Mouse (Mus musculus) ES-E14 (cell line): ENCODE data around the gene Ppp4r1. TPM values are rescaled to one million over a fixed set of nuclear protein-coding genes. Genes with fewer than 3 reads are reported as not detected.

Experiments
- DNase-seq: peaks from one replicate; pipeline ENCODE4 v3.0.0-alpha.2; 2013; ENCODE audit warnings: low read depth, low spot score
- H3K27ac ChIP-seq: 2 replicates; pipeline ENCODE4 v1.5.1; 2012; ENCODE audit warnings: low read depth, mild to moderate bottlenecking, low read length, moderate library complexity, mixed read lengths; ENCODE audit not compliant: poor library complexity, insufficient read depth, severe bottlenecking
- H3K36me3 ChIP-seq: 2 replicates; pipeline ENCODE4 v1.6.1; 2012; ENCODE audit warnings: mild to moderate bottlenecking, low read length, moderate library complexity, mixed read lengths; ENCODE audit not compliant: control insufficient read depth, poor library complexity, insufficient read depth, severe bottlenecking
- H3K4me1 ChIP-seq, 2 experiments: fragments of 150-350 bp in 1 of 2; sonication (generic) in 1 of 2; 2 replicates each; pipeline ENCODE4 v1.6.1; 2012; ENCODE audit warnings: low read length in 2 of 2, mild to moderate bottlenecking in 1 of 2, mixed read lengths in 1 of 2; ENCODE audit not compliant: control insufficient read depth in 2 of 2, insufficient read depth in 2 of 2, poor library complexity in 1 of 2
- H3K4me3 ChIP-seq, 2 experiments: fragments of 150-350 bp in 1 of 2; sonication (generic) in 1 of 2; 2 replicates each; pipeline ENCODE4 v1.5.1; 2012; ENCODE audit warnings: low read length in 2 of 2, low read depth in 1 of 2, mild to moderate bottlenecking in 1 of 2, mixed read lengths in 1 of 2; ENCODE audit not compliant: insufficient read depth in 1 of 2, poor library complexity in 1 of 2, severe bottlenecking in 1 of 2
- H3K9ac ChIP-seq: 2 replicates; pipeline ENCODE4 v1.6.1; 2012; ENCODE audit warnings: low read depth, mild to moderate bottlenecking, low read length, mixed read lengths; ENCODE audit not compliant: poor library complexity, insufficient read depth, severe bottlenecking
- H3K9me3 ChIP-seq: fragments of 150-350 bp; sonication (generic); 2 replicates; pipeline ENCODE4 v1.6.1; 2012; ENCODE audit warnings: low read depth, mild to moderate bottlenecking, low read length; ENCODE audit not compliant: control insufficient read depth, insufficient read depth
- CHD2 ChIP-seq: IDR thresholded peaks from 2 replicates; pipeline ENCODE4 v1.6.1; 2014; ENCODE audit warnings: mild to moderate bottlenecking, low read depth, low read length, inconsistent platforms
- HCFC1 ChIP-seq: IDR thresholded peaks from 2 replicates; pipeline ENCODE4 v1.6.1; 2012; ENCODE audit warnings: low read length, inconsistent platforms, borderline replicate concordance; ENCODE audit not compliant: insufficient read depth
- MAFK ChIP-seq: IDR thresholded peaks from 2 replicates; pipeline ENCODE4 v1.6.1; 2014; ENCODE audit warnings: mild to moderate bottlenecking, low read depth, low read length, inconsistent platforms; ENCODE audit not compliant: insufficient read depth
- ZC3H11A ChIP-seq: IDR thresholded peaks from 2 replicates; pipeline ENCODE4 v1.6.1; 2012; ENCODE audit warnings: low read depth, mild to moderate bottlenecking, inconsistent platforms, low read length, borderline replicate concordance
- ZNF384 ChIP-seq: IDR thresholded peaks from 2 replicates; pipeline ENCODE4 v1.6.1; 2012; ENCODE audit warnings: low read depth, low read length, inconsistent platforms
- in situ Hi-C, 2 experiments: fragments of 600-800 bp; cut with MboI; formaldehyde crosslinking; loops; one replicate each; pipeline ENCODE4 v1.15.1; 2025; ENCODE audit warnings: low sequenced_read_pairs in 2 of 2, inconsistent platforms in 1 of 2; ENCODE audit not compliant: unreplicated experiment in 2 of 2
- total RNA-seq: library from RNA; depleted of rRNA; stranded (reverse); fragments of 300-350 nt; gene quantifications from 2 replicates; pipeline ENCODE4 v1.2.3, GENCODE M21; 2012

The Ppp4r1 gene
- total RNA-seq, 1 experiment, result 40.3 TPM

- Histone ChIP-seq H3K4me3 (no peak overlapping the region), H3K4me1 (peaks cover 2 to 12% of the 10 kb centered on the region in 2 experiments; a peak in 3 of 4 replicates), H3K9me3 (no peaks in the 10 kb centered on the region), H3K27ac (no peak overlapping the region), H3K9ac (no peak overlapping the region), H3K36me3 (no peaks in the 10 kb centered on the region)
- DNase-seq, result no peak
- in situ Hi-C loops, result no loop called here
- no peak for TF ChIP-seq HCFC1
- TF ChIP-seq CHD2, result no peak
- no peak for TF ChIP-seq ZNF384
- no peak for TF ChIP-seq ZC3H11A
- no peak for TF ChIP-seq MAFK
Observed at GRCm38 (mm10) chr17:65794096-65794850, 11.9 kb downstream of the Ppp4r1 start.

DNA sequence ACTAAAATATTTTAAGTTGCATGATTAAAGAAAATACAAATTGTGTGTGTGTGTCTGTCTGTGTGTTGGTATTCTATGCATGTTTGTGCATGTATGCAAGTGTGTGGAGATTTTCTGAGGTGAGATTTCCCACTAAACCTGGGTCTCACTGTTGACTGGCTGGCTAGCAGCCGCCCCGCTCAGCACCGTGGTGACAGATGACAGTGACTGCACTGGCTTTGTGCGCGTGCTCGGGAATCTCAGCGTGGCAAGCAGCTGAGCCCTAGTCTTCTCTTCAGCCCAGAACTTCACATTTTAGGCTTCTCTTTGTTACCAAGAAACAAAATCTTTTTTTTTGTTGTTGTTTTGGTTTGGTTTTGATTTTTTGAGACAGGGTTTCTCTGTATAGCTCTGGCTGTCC lies 13.7 kb downstream of the Ppp4r1 start:
- Histone ChIP-seq H3K4me3 (no peak overlapping the region), H3K27ac (no peak overlapping the region), H3K9ac (no peak overlapping the region), H3K9me3 (no peaks in the 10 kb centered on the region), H3K4me1 (peaks cover 0 to 10% of the 10 kb centered on the region in 2 experiments; a peak in 3 of 4 replicates), H3K36me3 (no peaks in the 10 kb centered on the region)
- no peak for DNase-seq
- no peak for TF ChIP-seq CHD2
- TF ChIP-seq HCFC1, result no peak
- TF ChIP-seq ZNF384, result no peak
- no peak for TF ChIP-seq ZC3H11A
- TF ChIP-seq MAFK, result no peak
- in situ Hi-C loops, result no loop called here

- Histone ChIP-seq H3K36me3 (peaks cover 2% of the 10 kb centered on the region; the same call in 1 of the 2 replicates), H3K9ac (no peak overlapping the region), H3K4me3 (no peak overlapping the region), H3K9me3 (no peaks in the 10 kb centered on the region), H3K27ac (no peak overlapping the region), H3K4me1 (peaks cover 0 to 9% of the 10 kb centered on the region in 2 experiments; a peak in 3 of 4 replicates)
- in situ Hi-C loops, result no loop called here
- no peak for TF ChIP-seq ZC3H11A
- no peak for TF ChIP-seq HCFC1
- no peak for TF ChIP-seq ZNF384
- no peak for TF ChIP-seq CHD2
- TF ChIP-seq MAFK, result no peak
- DNase-seq, result no peak
Observed at GRCm38 (mm10) chr17:65798446-65798845, 16.1 kb downstream of the Ppp4r1 start.

DNA sequence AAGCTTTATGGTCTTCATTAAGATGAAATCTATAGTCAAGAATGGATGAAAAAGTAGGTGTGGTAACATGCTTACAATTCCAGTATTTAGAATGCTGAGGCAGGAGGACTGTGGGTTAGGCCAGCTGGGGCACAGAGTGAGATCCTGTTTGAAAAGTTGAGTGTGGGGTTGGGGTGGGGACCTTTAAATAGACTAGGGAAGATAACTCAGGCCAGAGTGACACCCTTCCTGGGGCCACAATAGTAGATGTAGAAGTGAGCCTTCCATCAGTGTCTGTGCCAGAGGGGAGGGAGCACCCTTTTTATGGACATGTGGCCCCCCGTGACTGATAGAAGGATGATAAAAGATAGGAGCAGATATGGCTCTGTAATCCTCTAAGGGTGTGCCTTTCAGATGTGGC lies 17.0 kb downstream of the Ppp4r1 start:
- no peak for DNase-seq
- no peak overlapping the region for H3K4me3 ChIP-seq
- H3K27ac ChIP-seq, result no peak overlapping the region
- no peak for TF ChIP-seq CHD2
- TF ChIP-seq HCFC1, result no peak
- TF ChIP-seq MAFK, result no peak
- TF ChIP-seq ZNF384, result no peak
- no peak for TF ChIP-seq ZC3H11A
- no peaks in the 10 kb centered on the region for H3K9me3 ChIP-seq
- peaks cover 2% of the 10 kb centered on the region; the same call in 1 of the 2 replicates for H3K36me3 ChIP-seq
- no peak overlapping the region for H3K9ac ChIP-seq
- in situ Hi-C loops, result no loop called here
- H3K4me1 ChIP-seq, result peaks cover 0 to 8% of the 10 kb centered on the region in 2 experiments; a peak in 3 of 4 replicates
